Mouse (Mus musculus) hindbrain, embryonic 10.5 days (tissue): ENCODE data around the gene Fut1. TPM values are rescaled to one million over a fixed set of nuclear protein-coding genes. Genes with fewer than 3 reads are reported as not detected.

ENCODE experiments used
- polyA plus RNA-seq: library from polyadenylated mRNA; unstranded; fragments of >200 nt; fragmentation: Nextera tagmentation; extraction: Ambion mirVana; gene quantifications from 2 replicates; pipeline ENCODE4 v1.2.1, GENCODE M21; 2016

The Fut1 gene
- polyA plus RNA-seq, 1 experiment from 2014 or later = not detected

Other genes starting within 250 kb of the Fut1 start
- gene Lin7b, start 246.7 kb upstream of the Fut1 start, polyA plus RNA-seq = 0.89 and 1.5 TPM in 2 replicates
- 223 and 271 TPM in 2 replicates for gene Snrnp70, start 221.5 kb upstream of the Fut1 start, polyA plus RNA-seq
- gene Kcna7, start 211.6 kb upstream of the Fut1 start, polyA plus RNA-seq = 0.07 TPM in 1 of 2 replicates, not detected in the other
- 1.0 and 1.1 TPM in 2 replicates for gene Ntf5, start 203.6 kb upstream of the Fut1 start, polyA plus RNA-seq
- 0.60 and 1.5 TPM in 2 replicates for gene Lhb, start 196.5 kb upstream of the Fut1 start, polyA plus RNA-seq
- 43.2 and 45.7 TPM in 2 replicates for gene Gys1, start 182.4 kb upstream of the Fut1 start, polyA plus RNA-seq
- 192 and 212 TPM in 2 replicates for gene Ruvbl2, start 179.2 kb upstream of the Fut1 start, polyA plus RNA-seq
- 5,819 and 7,209 TPM in 2 replicates for gene Ftl1, start 157.4 kb upstream of the Fut1 start, polyA plus RNA-seq
- 264 and 295 TPM in 2 replicates for gene Bax, start 150.4 kb upstream of the Fut1 start, polyA plus RNA-seq
- gene Tulp2, start 135.4 kb upstream of the Fut1 start, polyA plus RNA-seq = 0.47 and 1.2 TPM in 2 replicates
- not detected in 2 replicates for gene Gm45808, start 130.5 kb upstream of the Fut1 start, polyA plus RNA-seq
- gene Dhdh, start 128.5 kb upstream of the Fut1 start, polyA plus RNA-seq = 4.8 and 6.7 TPM in 2 replicates
- gene Nucb1, start 106.9 kb upstream of the Fut1 start, polyA plus RNA-seq = 110 and 115 TPM in 2 replicates
- gene Ppp1r15a, start 91.0 kb upstream of the Fut1 start, polyA plus RNA-seq = 18.6 and 20.2 TPM in 2 replicates
- 4.1 and 4.5 TPM in 2 replicates for gene Plekha4, start 91.0 kb upstream of the Fut1 start, polyA plus RNA-seq
- 1.1 and 1.5 TPM in 2 replicates for gene Hsd17b14, start 62.4 kb upstream of the Fut1 start, polyA plus RNA-seq
- gene Bcat2, start 47.1 kb upstream of the Fut1 start, polyA plus RNA-seq = 37.1 and 46.2 TPM in 2 replicates
- gene Fgf21, start 1.8 kb upstream of the Fut1 start, polyA plus RNA-seq = not detected in 2 replicates
- gene Izumo1, start 4.5 kb downstream of the Fut1 start, polyA plus RNA-seq = 0.19 TPM in 1 of 2 replicates, not detected in the other
- gene Rasip1, start 10.2 kb downstream of the Fut1 start, polyA plus RNA-seq = 6.4 and 9.3 TPM in 2 replicates
- 2.6 and 2.9 TPM in 2 replicates for gene Mamstr, start 22.7 kb downstream of the Fut1 start, polyA plus RNA-seq
- gene Fut2, start 49.1 kb downstream of the Fut1 start, polyA plus RNA-seq = 0.12 and 0.21 TPM in 2 replicates
- gene Ntn5, start 66.7 kb downstream of the Fut1 start, polyA plus RNA-seq = 0.39 and 0.98 TPM in 2 replicates
- 0.62 and 0.77 TPM in 2 replicates for gene Sec1, start 77.1 kb downstream of the Fut1 start, polyA plus RNA-seq
- 8.3 and 13.0 TPM in 2 replicates for gene Car11, start 82.6 kb downstream of the Fut1 start, polyA plus RNA-seq
- 3.0 and 3.4 TPM in 2 replicates for gene Dbp, start 87.8 kb downstream of the Fut1 start, polyA plus RNA-seq
- 1,010 and 1,126 TPM in 2 replicates for gene Rpl18, start 98.2 kb downstream of the Fut1 start, polyA plus RNA-seq
- 33.6 and 35.5 TPM in 2 replicates for gene Sphk2, start 100.7 kb downstream of the Fut1 start, polyA plus RNA-seq
- 1.6 and 1.8 TPM in 2 replicates for gene Fam83e, start 103.9 kb downstream of the Fut1 start, polyA plus RNA-seq
- not detected in 2 replicates for gene Spaca4, start 108.5 kb downstream of the Fut1 start, polyA plus RNA-seq
- 2.3 and 5.4 TPM in 2 replicates for gene Lmtk3, start 166.4 kb downstream of the Fut1 start, polyA plus RNA-seq
- 1.7 and 2.2 TPM in 2 replicates for gene Sult2b1, start 167.4 kb downstream of the Fut1 start, polyA plus RNA-seq
- gene Cyth2, start 197.3 kb downstream of the Fut1 start, polyA plus RNA-seq = 164 and 231 TPM in 2 replicates
- gene Kcnj14, start 207.5 kb downstream of the Fut1 start, polyA plus RNA-seq = 0.91 and 1.0 TPM in 2 replicates
- 85.2 and 110 TPM in 2 replicates for gene Grwd1, start 213.7 kb downstream of the Fut1 start, polyA plus RNA-seq